Mouse (Mus musculus) forebrain, postnatal 0 days (tissue): ENCODE measurements around the gene Ubb. TPM values are rescaled to one million over a fixed set of nuclear protein-coding genes. Genes with fewer than 3 reads are reported as not detected.

Experiments used
- ATAC-seq: fragments of 200-750 bp; cut with Nextera tagmentation; 2 replicates; pipeline ENCODE4 v1.8.0; 2017; ENCODE audit warnings: mild to moderate bottlenecking, moderate library complexity
- DNase-seq: peaks from one replicate; pipeline ENCODE4 v3.0.0-alpha.2; 2015
- H3K27ac ChIP-seq: fragments of 300-500 bp; sonication (generic); 2 replicates; pipeline ENCODE4 v1.5.1; 2014; ENCODE audit warnings: low read depth, mild to moderate bottlenecking, antibody characterized with exemption, low read length, moderate library complexity, mixed read lengths
- H3K27me3 ChIP-seq: fragments of 300-500 bp; sonication (generic); 2 replicates; pipeline ENCODE4 v1.6.1; 2014; ENCODE audit warnings: mild to moderate bottlenecking, low read length, mixed read lengths; ENCODE audit not compliant: insufficient read depth
- H3K36me3 ChIP-seq: fragments of 300-500 bp; sonication (generic); 2 replicates; pipeline ENCODE4 v1.6.1; 2014; ENCODE audit warnings: mild to moderate bottlenecking, moderate library complexity; ENCODE audit not compliant: insufficient read depth
- H3K4me1 ChIP-seq: fragments of 300-500 bp; sonication (generic); 2 replicates; pipeline ENCODE4 v1.6.1; 2014; ENCODE audit warnings: antibody characterized with exemption; ENCODE audit not compliant: insufficient read depth
- H3K4me2 ChIP-seq: fragments of 300-500 bp; sonication (generic); 2 replicates; pipeline ENCODE4 v1.6.1; 2014; ENCODE audit warnings: low read depth, mild to moderate bottlenecking, moderate library complexity
- H3K4me3 ChIP-seq: fragments of 300-500 bp; sonication (generic); 2 replicates; pipeline ENCODE4 v1.5.1; 2014; ENCODE audit warnings: low read depth, low read length, mixed read lengths
- H3K9ac ChIP-seq: fragments of 300-500 bp; sonication (generic); 2 replicates; pipeline ENCODE4 v1.6.1; 2014; ENCODE audit warnings: mild to moderate bottlenecking
- H3K9me3 ChIP-seq: fragments of 300-500 bp; sonication (generic); 2 replicates; pipeline ENCODE4 v1.6.1; 2016; ENCODE audit warnings: low read length
- CTCF ChIP-seq: sonication (generic); IDR thresholded peaks from 2 replicates; pipeline ENCODE4 v1.5.1; 2016; ENCODE audit warnings: antibody characterized with exemption, control low read depth, low read depth
- WGBS: fragments of 180-500 bp; shearing (Covaris S2); extraction: QIAGEN DNeasy Blood & Tissue Kit; methylation state at CpG from one replicate; pipeline ENCODE4 v1.1.7; 2014; 5-methylcytosine and 5-hydroxymethylcytosine counted together
- polyA plus RNA-seq: library from polyadenylated mRNA; unstranded; fragments of >200 nt; fragmentation: Nextera tagmentation; extraction: Ambion mirVana; gene quantifications from 2 replicates; pipeline ENCODE4 v1.2.1, GENCODE M21; 2015
- total RNA-seq: library from RNA; depleted of rRNA; stranded (reverse); fragments of >200 nt; gene quantifications from 2 replicates; pipeline ENCODE4 v1.2.3, GENCODE M21; 2014

The Ubb gene
- total and polyA plus RNA-seq, 2 experiments from 2014 or later = 1,190 to 4,663 TPM

- Histone ChIP-seq H3K4me3 (peak within 1 kb of the TSS; percentile 85), H3K27ac (peak within 1 kb of the TSS; percentile 90), H3K36me3 (no peaks in the 10 kb centered on the region), H3K27me3 (no peaks in the 10 kb centered on the region), H3K9ac (peak within 1 kb of the TSS; percentile 93), H3K4me1 (peaks cover 9% of the 10 kb centered on the region), H3K9me3 (no peaks in the 10 kb centered on the region), H3K4me2 (peak within 1 kb of the TSS; percentile 81)
- 5% methylated on average over 52 of the region's 57 CpGs for WGBS
- peak; percentile 85 for DNase-seq
- TF ChIP-seq CTCF = no peak
- ATAC-seq = peak; percentile 83
These were observed 11.7 kb upstream of the Ubb start, which contains the start of gene Cenpv for GRCm38 (mm10) chr11:62539089-62539890. TSS of gene Cenpv (minus strand) at chr11:62539261.

DNA sequence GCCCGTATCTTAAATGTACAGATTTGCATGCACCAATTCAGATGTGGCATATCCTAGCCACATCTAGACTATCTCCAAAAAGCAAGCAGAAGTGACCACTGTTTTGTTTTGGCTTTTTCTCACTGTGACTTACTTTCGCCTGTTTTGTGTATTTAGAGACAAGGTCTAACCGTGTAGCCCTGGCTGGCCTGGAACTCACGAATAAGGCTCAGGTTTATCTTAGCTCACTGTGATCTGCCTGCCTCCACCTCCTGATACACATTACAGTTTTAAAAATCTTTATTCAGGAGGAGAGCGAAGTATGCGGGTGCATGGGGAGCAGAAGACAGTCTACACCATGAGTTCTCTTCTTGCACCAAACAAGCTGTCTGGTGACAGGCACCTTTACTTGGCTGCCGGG lies 10.8 kb upstream of the Ubb start:
- peaks cover 9% of the 10 kb centered on the region for H3K4me1 ChIP-seq
- DNase-seq (no peak), ATAC-seq (no peak)
- H3K4me3 ChIP-seq = no peak overlapping the region
- TF ChIP-seq CTCF = no peak
- H3K36me3 ChIP-seq = no peaks in the 10 kb centered on the region
- no peak overlapping the region for H3K27ac ChIP-seq
- WGBS = 85% methylated on average over 7 of the region's 7 CpGs
- H3K4me2 ChIP-seq = no peak overlapping the region
- H3K9me3 ChIP-seq = no peaks in the 10 kb centered on the region
- H3K27me3 ChIP-seq = no peaks in the 10 kb centered on the region
- H3K9ac ChIP-seq = no peak overlapping the region

DNA sequence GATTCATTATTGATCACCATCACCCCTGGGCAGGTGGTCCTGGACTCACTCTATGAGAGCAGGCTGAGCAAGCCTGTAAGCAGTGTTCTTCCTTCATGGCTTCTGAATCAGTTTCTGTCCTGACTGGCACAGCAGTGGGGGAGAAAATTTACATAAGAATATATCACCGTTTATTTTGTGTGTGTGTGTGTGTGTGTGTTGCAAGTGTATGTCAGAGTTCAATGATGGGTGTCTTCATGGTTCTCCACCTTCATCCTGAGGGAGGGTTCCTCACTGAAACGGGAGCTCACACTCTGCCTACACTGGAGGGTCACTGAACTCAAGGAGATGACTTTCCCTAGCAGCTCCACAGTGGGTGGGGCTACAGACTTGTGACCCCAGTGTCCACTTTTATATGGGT lies 10.0 kb upstream of the Ubb start:
- H3K36me3 ChIP-seq = no peaks in the 10 kb centered on the region
- DNase-seq (no peak), ATAC-seq (no peak)
- no peaks in the 10 kb centered on the region for H3K9me3 ChIP-seq
- no peak overlapping the region for H3K4me3 ChIP-seq
- no peak overlapping the region for H3K4me2 ChIP-seq
- H3K27ac ChIP-seq = no peak overlapping the region
- 62% methylated on average over 2 of the region's 2 CpGs for WGBS
- no peak for TF ChIP-seq CTCF
- no peak overlapping the region for H3K9ac ChIP-seq
- H3K27me3 ChIP-seq = no peaks in the 10 kb centered on the region
- peaks cover 9% of the 10 kb centered on the region for H3K4me1 ChIP-seq

DNA sequence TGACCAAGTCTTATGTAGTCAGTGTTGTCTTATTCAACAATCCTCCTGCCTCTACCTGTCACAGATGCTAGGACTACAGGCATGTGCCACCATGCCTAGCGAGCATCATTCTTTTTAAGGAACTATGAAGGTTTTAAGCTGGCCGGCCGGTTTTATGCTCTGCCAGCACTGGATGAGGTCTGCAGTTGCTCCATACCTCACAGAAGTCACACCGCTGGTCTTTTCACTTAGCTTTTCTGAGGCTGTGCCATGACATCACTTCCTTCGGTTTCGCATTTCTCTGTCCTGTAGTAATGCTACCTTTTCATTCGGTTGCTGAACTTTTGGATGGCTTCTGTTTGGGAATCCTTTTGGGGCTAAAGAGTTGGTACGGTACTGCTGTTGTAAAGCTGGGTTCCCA lies 9.4 kb upstream of the Ubb start:
- WGBS = 83% methylated on average over 8 of the region's 8 CpGs
- H3K4me1 ChIP-seq = peaks cover 9% of the 10 kb centered on the region
- H3K9ac ChIP-seq = no peak overlapping the region
- H3K9me3 ChIP-seq = no peaks in the 10 kb centered on the region
- no peak overlapping the region for H3K4me3 ChIP-seq
- H3K4me2 ChIP-seq = no peak overlapping the region
- no peaks in the 10 kb centered on the region for H3K36me3 ChIP-seq
- no peak overlapping the region for H3K27ac ChIP-seq
- TF ChIP-seq CTCF = no peak
- no peaks in the 10 kb centered on the region for H3K27me3 ChIP-seq
- DNase-seq = no peak
- no peak for ATAC-seq

DNA sequence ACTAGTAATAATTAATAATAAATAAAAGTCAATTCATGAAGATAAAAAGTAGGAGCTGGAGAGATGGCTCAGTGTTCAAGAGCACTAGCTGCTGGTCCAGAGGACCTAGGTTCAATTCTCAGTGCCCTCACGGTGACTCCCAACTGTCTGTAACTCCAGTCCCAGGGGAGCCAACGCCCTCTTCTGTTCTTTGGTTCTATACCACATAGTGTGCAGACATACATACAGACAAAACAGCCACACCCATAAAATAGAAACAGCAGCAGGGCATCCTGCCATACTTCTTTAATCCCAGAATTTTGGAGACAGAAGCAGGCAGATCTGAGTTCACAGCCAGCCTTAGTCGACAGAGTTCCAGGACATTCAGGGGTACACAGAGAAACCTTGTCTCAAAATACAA lies 7.0 kb upstream of the Ubb start:
- no peaks in the 10 kb centered on the region for H3K27me3 ChIP-seq
- ATAC-seq (no peak), DNase-seq (no peak)
- no peak overlapping the region for H3K27ac ChIP-seq
- peaks cover 5% of the 10 kb centered on the region for H3K4me1 ChIP-seq
- no peak overlapping the region for H3K9ac ChIP-seq
- WGBS = 86% methylated on average over 3 of the region's 3 CpGs
- H3K4me3 ChIP-seq = no peak overlapping the region
- H3K36me3 ChIP-seq = no peaks in the 10 kb centered on the region
- no peak for TF ChIP-seq CTCF
- H3K9me3 ChIP-seq = no peaks in the 10 kb centered on the region
- no peak overlapping the region for H3K4me2 ChIP-seq

- H3K9ac ChIP-seq = peak overlapping the region; percentile 98
- TF ChIP-seq CTCF = no peak
- H3K4me3 ChIP-seq = peak overlapping the region; percentile 72
- peaks cover 14% of the 10 kb centered on the region; the same call in 1 of the 2 replicates for H3K36me3 ChIP-seq
- WGBS = 4% methylated on average over 5 of the region's 5 CpGs
- ATAC-seq (no peak), DNase-seq (peak; percentile 65)
- peak overlapping the region; percentile 82 for H3K4me2 ChIP-seq
- H3K27me3 ChIP-seq = no peaks in the 10 kb centered on the region
- peak overlapping the region; percentile 99 for H3K27ac ChIP-seq
- peaks cover 24% of the 10 kb centered on the region for H3K4me1 ChIP-seq
- no peaks in the 10 kb centered on the region for H3K9me3 ChIP-seq
These were observed 1.2 kb upstream of the Ubb start for GRCm38 (mm10) chr11:62549782-62550181.

DNA sequence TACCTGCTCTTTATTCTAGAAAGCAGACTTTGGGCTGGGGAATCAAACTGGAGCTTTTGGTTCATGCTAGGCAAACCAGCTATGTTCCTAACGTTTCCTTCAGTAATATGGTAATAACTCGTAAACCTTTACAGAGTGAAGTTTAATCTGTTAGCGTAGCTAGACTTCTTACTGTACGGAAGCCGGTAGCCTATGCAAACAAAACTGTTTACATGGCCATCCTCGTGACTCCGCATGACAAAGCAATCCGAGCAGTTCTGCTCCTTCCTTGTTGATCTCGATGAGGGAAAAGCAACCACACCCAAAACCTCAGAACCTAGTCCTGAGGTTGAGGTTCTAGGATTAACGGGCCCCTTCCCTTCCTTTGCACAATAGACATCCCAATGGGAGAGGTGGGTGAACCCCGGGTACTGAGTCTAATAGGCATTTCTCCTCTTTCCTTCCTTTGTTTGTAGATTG lies 715 bp upstream of the Ubb start:
- no peaks in the 10 kb centered on the region for H3K9me3 ChIP-seq
- H3K9ac ChIP-seq = peak overlapping the region; percentile 98
- peak; percentile 21 for ATAC-seq
- H3K4me2 ChIP-seq = peak overlapping the region; percentile 82
- 1% methylated on average over 11 of the region's 11 CpGs for WGBS
- H3K27ac ChIP-seq = peak overlapping the region; percentile 99
- peaks cover 17% of the 10 kb centered on the region; the same call in 1 of the 2 replicates for H3K36me3 ChIP-seq
- DNase-seq = peak; percentile 81
- TF ChIP-seq CTCF = no peak
- peak overlapping the region; percentile 72 for H3K4me3 ChIP-seq
- H3K27me3 ChIP-seq = no peaks in the 10 kb centered on the region
- H3K4me1 ChIP-seq = peaks cover 29% of the 10 kb centered on the region
